Mouse (Mus musculus): ENCODE measurements around the gene Sorcs3. TPM values are rescaled to one million over a fixed set of nuclear protein-coding genes. Genes with fewer than 3 reads are reported as not detected.

Gene Sorcs3
- polyA plus RNA-seq, 1 experiment from 2014 or later, result 0.90 TPM

DNA sequence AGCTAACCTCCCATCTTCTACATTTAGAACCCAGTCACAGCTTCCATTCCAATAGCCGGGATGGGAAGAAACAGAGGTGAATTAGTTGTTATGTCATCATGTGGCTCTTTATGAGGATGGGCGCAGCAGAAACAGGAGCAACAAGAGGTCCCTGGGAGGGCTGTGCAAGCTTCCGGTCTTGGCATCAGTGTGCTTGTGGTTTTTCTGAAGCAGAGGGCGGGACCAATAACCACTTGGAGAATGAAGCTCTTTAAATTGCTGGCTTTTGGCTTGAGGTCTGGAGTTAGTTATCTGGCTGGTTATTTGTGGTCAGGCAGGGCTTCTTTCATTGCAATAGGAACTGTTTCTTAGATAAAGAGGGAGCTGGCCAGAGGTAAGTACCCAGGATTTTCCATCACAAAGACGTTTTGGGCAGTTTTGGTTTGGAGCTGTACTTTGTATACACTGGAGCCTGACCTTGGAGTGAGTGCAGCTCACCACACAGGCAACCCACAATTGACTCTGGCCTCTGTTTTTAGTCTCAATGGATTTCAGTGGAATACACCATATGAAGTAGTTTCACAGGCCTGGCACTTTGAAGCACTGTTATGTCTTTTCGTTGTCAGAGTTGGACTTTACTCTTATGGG, 270.1 kb downstream of the Sorcs3 start:
- H3K4me1 ChIP-seq, result no peaks in the 10 kb centered on the region
- H3K4me2 ChIP-seq, result no peak overlapping the region
- H3K36me3 ChIP-seq, result no peaks in the 10 kb centered on the region
- H3K27me3 ChIP-seq (replicated peaks), result no peaks in the 10 kb centered on the region
- no peak overlapping the region for H3K27ac ChIP-seq
- ATAC-seq (ENCODE audit: insufficient read depth, low FRiP score, low read depth), result no peak
- no peak overlapping the region for H3K9ac ChIP-seq
- WGBS, result 75% methylated on average over 6 of the region's 6 CpGs
- H3K9me3 ChIP-seq, result no peaks in the 10 kb centered on the region
- no peak overlapping the region for H3K4me3 ChIP-seq (replicated peaks)

GRCm38 (mm10) chr19:48478864-48479263, 273.0 kb downstream of the Sorcs3 start:
- no peak for ATAC-seq (ENCODE audit: insufficient read depth, low FRiP score, low read depth)
- Histone ChIP-seq H3K9ac (no peak overlapping the region), H3K27ac (no peak overlapping the region), H3K4me2 (no peak overlapping the region), H3K36me3 (no peaks in the 10 kb centered on the region), H3K27me3 (replicated peaks) (no peaks in the 10 kb centered on the region), H3K9me3 (no peaks in the 10 kb centered on the region), H3K4me1 (no peaks in the 10 kb centered on the region), H3K4me3 (replicated peaks) (no peak overlapping the region)
- WGBS, result 55% methylated on average over 2 of the region's 2 CpGs

DNA sequence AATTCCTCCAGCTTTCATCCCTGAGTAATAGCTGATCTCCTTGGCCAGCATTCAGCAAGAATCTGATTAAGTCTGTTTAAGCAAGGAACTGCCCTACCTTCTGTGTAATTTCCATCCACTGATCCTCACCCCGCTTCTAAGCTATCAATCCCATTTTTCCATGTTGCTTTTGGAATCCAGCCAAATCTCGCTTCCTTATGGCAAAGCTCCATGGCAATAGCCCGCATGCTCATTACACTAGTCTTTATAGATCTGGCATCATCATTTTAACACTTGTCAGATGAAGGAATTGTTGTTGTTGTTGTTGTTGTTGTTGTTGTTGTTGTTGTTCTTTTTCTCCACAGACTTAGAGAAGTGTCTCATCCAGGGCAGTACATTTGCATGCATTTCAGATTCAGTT, 277.1 kb downstream of the Sorcs3 start:
- WGBS, result 39% methylated on average over 3 of the region's 3 CpGs
- no peaks in the 10 kb centered on the region for H3K4me1 ChIP-seq
- H3K27ac ChIP-seq, result no peak overlapping the region
- no peak for ATAC-seq (ENCODE audit: insufficient read depth, low FRiP score, low read depth)
- H3K9me3 ChIP-seq, result no peaks in the 10 kb centered on the region
- no peak overlapping the region for H3K9ac ChIP-seq
- no peaks in the 10 kb centered on the region for H3K36me3 ChIP-seq
- H3K27me3 ChIP-seq (replicated peaks), result no peaks in the 10 kb centered on the region
- no peak overlapping the region for H3K4me2 ChIP-seq
- no peak overlapping the region for H3K4me3 ChIP-seq (replicated peaks)

DNA sequence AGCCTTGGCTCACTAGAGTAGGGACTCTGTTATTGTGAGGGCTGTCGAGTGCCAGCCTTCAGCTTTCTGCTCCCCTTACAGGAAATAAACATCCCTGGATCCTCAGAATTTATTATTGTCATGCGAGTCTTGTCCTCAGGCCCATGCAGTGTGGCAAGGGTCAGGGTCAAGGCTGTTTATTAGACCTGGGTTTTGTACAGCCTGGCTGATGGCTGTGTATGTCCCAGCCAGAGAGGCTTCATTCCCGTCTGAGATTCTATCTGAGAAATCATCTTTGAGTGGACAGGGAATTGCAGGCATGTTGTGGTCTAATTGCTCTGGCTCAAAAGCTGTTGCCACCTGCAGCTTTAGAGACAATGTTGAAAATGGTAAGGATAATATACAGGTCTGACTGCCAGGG, 285.3 kb downstream of the Sorcs3 start:
- 38% methylated on average over 3 of the region's 3 CpGs for WGBS

GRCm38 (mm10) chr19:48503896-48504620, 298.2 kb downstream of the Sorcs3 start:
- no peak for ATAC-seq (ENCODE audit: insufficient read depth, low FRiP score, low read depth)
- WGBS, result 42% methylated on average over 2 of the region's 2 CpGs

More for the DNA sequence above, 285.3 kb downstream of the Sorcs3 start:
- Histone ChIP-seq H3K36me3 (no peaks in the 10 kb centered on the region), H3K27me3 (replicated peaks) (no peaks in the 10 kb centered on the region), H3K9me3 (no peaks in the 10 kb centered on the region), H3K9ac (no peak overlapping the region), H3K27ac (no peak overlapping the region), H3K4me2 (no peak overlapping the region), H3K4me3 (replicated peaks) (no peak overlapping the region), H3K4me1 (no peaks in the 10 kb centered on the region)
- no peak for ATAC-seq (ENCODE audit: insufficient read depth, low FRiP score, low read depth)

GRCm38 (mm10) chr19:48523803-48524202, 318.0 kb downstream of the Sorcs3 start:
- no peak overlapping the region for H3K4me2 ChIP-seq
- H3K4me3 ChIP-seq (replicated peaks), result no peak overlapping the region
- WGBS, result 92% methylated on average over 7 of the region's 7 CpGs
- no peak overlapping the region for H3K27ac ChIP-seq
- H3K27me3 ChIP-seq (replicated peaks), result no peaks in the 10 kb centered on the region
- no peak for ATAC-seq (ENCODE audit: insufficient read depth, low FRiP score, low read depth)
- H3K9me3 ChIP-seq, result no peaks in the 10 kb centered on the region
- H3K4me1 ChIP-seq, result no peaks in the 10 kb centered on the region
- H3K9ac ChIP-seq, result no peak overlapping the region
- no peaks in the 10 kb centered on the region for H3K36me3 ChIP-seq

More at GRCm38 (mm10) chr19:48503896-48504620, 298.2 kb downstream of the Sorcs3 start:
- Histone ChIP-seq H3K4me2 (no peak overlapping the region), H3K27ac (no peak overlapping the region), H3K4me3 (replicated peaks) (no peak overlapping the region), H3K9me3 (no peaks in the 10 kb centered on the region), H3K4me1 (no peaks in the 10 kb centered on the region), H3K27me3 (replicated peaks) (no peaks in the 10 kb centered on the region), H3K9ac (no peak overlapping the region), H3K36me3 (no peaks in the 10 kb centered on the region)

DNA sequence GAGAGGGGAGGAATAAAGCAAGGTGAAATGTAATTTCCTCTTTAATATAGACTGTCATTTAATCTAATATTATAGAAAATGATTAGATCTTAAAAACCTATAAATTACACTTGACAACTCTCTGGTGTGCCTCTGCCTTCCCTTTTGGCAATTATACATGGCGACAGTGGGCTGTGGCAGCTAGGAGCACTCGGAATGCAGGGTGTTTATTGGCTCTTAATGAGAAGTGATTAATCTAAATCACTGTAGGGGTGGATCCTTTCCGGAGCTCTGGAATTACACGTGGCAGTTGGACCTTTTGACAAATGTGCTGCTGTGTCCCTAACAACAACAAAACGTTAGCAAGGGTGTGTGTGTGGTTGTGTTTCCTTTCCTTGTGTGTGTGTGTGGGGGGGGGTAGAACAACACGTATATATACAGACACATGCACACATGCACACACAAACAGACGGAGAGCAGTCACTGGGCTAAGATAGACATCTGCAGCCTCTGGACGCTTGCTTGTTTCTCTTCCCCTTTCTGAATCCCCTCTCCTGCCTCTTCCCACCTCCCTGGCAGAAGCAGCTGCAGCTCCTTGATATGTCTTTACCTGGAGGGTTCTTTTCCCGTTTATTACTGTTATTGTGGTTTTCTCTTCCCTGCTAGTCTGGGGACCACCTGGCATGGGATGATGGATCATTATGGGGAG, 318.8 kb downstream of the Sorcs3 start:
- Histone ChIP-seq H3K4me2 (no peak overlapping the region), H3K36me3 (no peaks in the 10 kb centered on the region), H3K27me3 (replicated peaks) (no peaks in the 10 kb centered on the region), H3K27ac (no peak overlapping the region), H3K4me1 (no peaks in the 10 kb centered on the region), H3K9ac (no peak overlapping the region), H3K4me3 (replicated peaks) (no peak overlapping the region), H3K9me3 (no peaks in the 10 kb centered on the region)
- ATAC-seq (ENCODE audit: insufficient read depth, low FRiP score, low read depth), result no peak
- 21% methylated on average over 9 of the region's 9 CpGs for WGBS

DNA sequence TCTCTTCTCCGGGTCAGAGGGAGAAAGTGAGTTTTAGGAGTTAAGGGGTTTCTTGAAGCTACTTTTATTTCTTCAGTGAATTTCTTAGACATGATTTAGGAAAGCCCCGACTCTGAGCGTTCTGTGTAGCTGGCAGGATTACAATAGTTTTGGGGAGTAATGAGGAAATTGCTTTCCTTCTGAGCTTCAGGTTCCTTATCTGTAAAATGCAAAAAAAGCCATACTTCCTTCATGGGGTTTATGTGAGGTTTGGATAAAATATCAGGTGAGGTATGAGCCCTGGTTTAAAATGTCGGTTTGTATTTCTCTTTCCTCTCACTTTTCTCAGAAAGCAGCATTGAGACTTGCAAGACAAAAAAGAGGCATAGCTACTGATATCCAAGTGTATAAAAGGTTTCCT, 327.8 kb downstream of the Sorcs3 start:
- H3K27me3 ChIP-seq (replicated peaks), result no peaks in the 10 kb centered on the region
- no peaks in the 10 kb centered on the region for H3K4me1 ChIP-seq
- no peaks in the 10 kb centered on the region for H3K9me3 ChIP-seq
- no peaks in the 10 kb centered on the region for H3K36me3 ChIP-seq
- no peak overlapping the region for H3K4me3 ChIP-seq (replicated peaks)
- H3K9ac ChIP-seq, result no peak overlapping the region
- 70% methylated on average over 4 of the region's 4 CpGs for WGBS
- H3K27ac ChIP-seq, result no peak overlapping the region
- ATAC-seq (ENCODE audit: insufficient read depth, low FRiP score, low read depth), result no peak
- H3K4me2 ChIP-seq, result no peak overlapping the region

DNA sequence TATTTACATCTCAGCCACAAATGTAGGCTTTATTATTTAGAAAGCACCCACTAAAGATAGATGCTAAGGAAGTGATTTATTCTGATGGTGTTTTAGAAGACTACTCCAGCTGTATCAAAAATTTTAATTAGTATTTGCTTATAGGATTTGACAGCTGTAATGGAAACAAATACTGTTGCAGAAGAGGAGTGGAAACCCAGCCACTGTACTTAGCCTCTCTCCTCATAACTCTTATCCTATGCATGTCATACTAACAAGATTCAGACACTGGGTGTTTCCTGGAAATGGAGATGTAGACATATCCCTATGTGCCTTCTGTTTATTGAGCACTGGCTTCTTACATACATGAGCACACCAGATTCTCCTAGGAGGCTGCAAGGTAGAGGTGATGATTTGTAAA, 338.5 kb downstream of the Sorcs3 start:
- Histone ChIP-seq H3K9me3 (no peaks in the 10 kb centered on the region), H3K36me3 (no peaks in the 10 kb centered on the region), H3K4me1 (no peaks in the 10 kb centered on the region), H3K27me3 (replicated peaks) (no peaks in the 10 kb centered on the region), H3K4me3 (replicated peaks) (no peak overlapping the region), H3K27ac (no peak overlapping the region), H3K4me2 (no peak overlapping the region), H3K9ac (no peak overlapping the region)
- no peak for ATAC-seq (ENCODE audit: insufficient read depth, low FRiP score, low read depth)

GRCm38 (mm10) chr19:48545421-48546132, 339.8 kb downstream of the Sorcs3 start:
- H3K27me3 ChIP-seq (replicated peaks), result no peaks in the 10 kb centered on the region
- no peak for ATAC-seq (ENCODE audit: insufficient read depth, low FRiP score, low read depth)
- no peak overlapping the region for H3K4me2 ChIP-seq
- no peak overlapping the region for H3K27ac ChIP-seq
- no peak overlapping the region for H3K9ac ChIP-seq
- 86% methylated on average over 7 of the region's 7 CpGs for WGBS
- H3K4me1 ChIP-seq, result no peaks in the 10 kb centered on the region
- H3K4me3 ChIP-seq (replicated peaks), result no peak overlapping the region
- H3K9me3 ChIP-seq, result no peaks in the 10 kb centered on the region
- H3K36me3 ChIP-seq, result no peaks in the 10 kb centered on the region

- Histone ChIP-seq H3K9ac (no peak overlapping the region), H3K4me3 (replicated peaks) (no peak overlapping the region), H3K4me1 (no peaks in the 10 kb centered on the region), H3K27me3 (replicated peaks) (no peaks in the 10 kb centered on the region), H3K27ac (no peak overlapping the region), H3K9me3 (no peaks in the 10 kb centered on the region), H3K4me2 (no peak overlapping the region), H3K36me3 (no peaks in the 10 kb centered on the region)
- no peak for ATAC-seq (ENCODE audit: insufficient read depth, low FRiP score, low read depth)
- WGBS, result 85% methylated on average over 2 of the region's 2 CpGs
Measured at GRCm38 (mm10) chr19:48546133-48546448, 340.3 kb downstream of the Sorcs3 start.

Measured in stomach, embryonic 15.5 days (tissue).